Mouse (Mus musculus): ENCODE measurements at regions not wholly inside any gene's neighbourhood (a gene's known extent, or its start where the extent isn't known, plus 50 kb on each side); places are given as distances from the start of the nearest gene placed in this dataset.

GRCm38 (mm10) chr1:183853956-183854613 is 159.0 kb upstream of the Dusp10 start:
- no peak for DNase-seq (ENCODE audit: low spot score)

GRCm38 (mm10) chr1:183865111-183865510 is 148.0 kb upstream of the Dusp10 start:
- DNase-seq (ENCODE audit: low spot score) = no peak

- DNase-seq (ENCODE audit: low spot score) = no peak
These were observed 147.5 kb upstream of the Dusp10 start for GRCm38 (mm10) chr1:183865586-183865985.

- no peak for DNase-seq (ENCODE audit: low spot score)
These were observed 144.1 kb upstream of the Dusp10 start for GRCm38 (mm10) chr1:183868965-183869364.

- no peak for DNase-seq (ENCODE audit: low spot score)
These were observed 117.2 kb upstream of the Dusp10 start for GRCm38 (mm10) chr1:183895936-183896335.

- peak; percentile 33 for DNase-seq (ENCODE audit: low spot score)
These were observed 115.0 kb upstream of the Dusp10 start for GRCm38 (mm10) chr1:183898091-183898490.

- DNase-seq (ENCODE audit: low spot score) = no peak
These were observed 108.5 kb upstream of the Dusp10 start for GRCm38 (mm10) chr1:183904564-183904963.

GRCm38 (mm10) chr1:183905345-183906142 is 107.6 kb upstream of the Dusp10 start:
- DNase-seq (ENCODE audit: low spot score) = peak; percentile 90

- DNase-seq (ENCODE audit: low spot score) = no peak
These were observed 95.4 kb upstream of the Dusp10 start for GRCm38 (mm10) chr1:183917656-183918055.

GRCm38 (mm10) chr1:183921262-183921661 is 91.8 kb upstream of the Dusp10 start:
- no peak for DNase-seq (ENCODE audit: low spot score)

GRCm38 (mm10) chr1:183928539-183928938 is 84.6 kb upstream of the Dusp10 start:
- peak; percentile 60 for DNase-seq (ENCODE audit: low spot score)

GRCm38 (mm10) chr1:183930363-183930982 is 82.6 kb upstream of the Dusp10 start:
- DNase-seq (ENCODE audit: low spot score) = peak; percentile 77

- peak; percentile 51 for DNase-seq (ENCODE audit: low spot score)
These were observed 82.0 kb upstream of the Dusp10 start for GRCm38 (mm10) chr1:183931141-183931540.

GRCm38 (mm10) chr1:183933845-183934244 is 79.3 kb upstream of the Dusp10 start:
- DNase-seq (ENCODE audit: low spot score) = no peak

- no peak for DNase-seq (ENCODE audit: low spot score)
These were observed 75.9 kb upstream of the Dusp10 start for GRCm38 (mm10) chr1:183937166-183937565.

- DNase-seq (ENCODE audit: low spot score) = no peak
These were observed 74.7 kb upstream of the Dusp10 start for GRCm38 (mm10) chr1:183938361-183938760.

- DNase-seq (ENCODE audit: low spot score) = no peak
These were observed 72.4 kb upstream of the Dusp10 start for GRCm38 (mm10) chr1:183940706-183941105.

GRCm38 (mm10) chr1:183946241-183946640 is 66.9 kb upstream of the Dusp10 start:
- DNase-seq (ENCODE audit: low spot score) = no peak

- peak; percentile 23 for DNase-seq (ENCODE audit: low spot score)
These were observed 66.0 kb upstream of the Dusp10 start for GRCm38 (mm10) chr1:183947066-183947465.

- DNase-seq (ENCODE audit: low spot score) = no peak
These were observed 63.9 kb upstream of the Dusp10 start for GRCm38 (mm10) chr1:183949205-183949604.

GRCm38 (mm10) chr1:183954086-183954485 is 59.0 kb upstream of the Dusp10 start:
- peak; percentile 26 for DNase-seq (ENCODE audit: low spot score)

GRCm38 (mm10) chr1:183956391-183956790 is 56.7 kb upstream of the Dusp10 start:
- DNase-seq (ENCODE audit: low spot score) = no peak
